Mouse (Mus musculus): ENCODE results near the gene Arl6ip5. TPM values are rescaled to one million over a fixed set of nuclear protein-coding genes. Genes with fewer than 3 reads are reported as not detected.

The Arl6ip5 gene
- 165 TPM for polyA plus RNA-seq (2021)

DNA sequence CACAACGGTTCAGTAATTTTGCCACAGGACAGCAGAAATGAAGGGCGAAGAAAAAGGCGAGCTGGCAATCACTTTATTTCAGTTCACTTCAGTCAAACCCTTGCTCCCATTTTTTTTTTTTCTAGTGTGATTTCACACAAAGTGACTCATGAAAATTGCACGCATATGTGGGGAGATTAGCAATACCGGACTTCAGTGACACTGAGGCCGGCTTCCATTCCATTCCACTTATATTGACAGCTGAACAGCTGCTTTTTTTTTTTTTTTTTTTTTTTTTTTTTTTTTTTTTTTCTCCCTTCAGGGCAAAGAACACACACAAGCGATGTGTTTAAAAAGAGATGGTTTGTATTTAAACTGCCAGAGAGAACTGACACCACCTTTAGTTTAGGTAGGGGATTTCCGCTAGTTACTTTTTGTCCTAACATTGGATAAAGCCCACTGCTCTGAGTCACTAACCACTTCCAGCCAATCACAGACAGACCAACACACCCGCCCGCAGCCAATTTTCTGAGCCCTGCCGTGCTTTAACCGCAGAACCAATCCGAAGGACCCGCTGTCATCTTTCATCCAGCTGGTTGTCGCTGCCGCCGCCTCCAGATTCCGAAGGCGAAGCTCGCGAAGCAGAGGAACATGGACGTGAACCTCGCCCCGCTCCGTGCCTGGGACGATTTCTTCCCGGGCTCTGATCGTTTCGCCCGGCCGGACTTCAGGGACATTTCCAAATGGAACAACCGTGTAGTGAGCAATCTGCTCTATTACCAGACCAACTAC is at the start of gene Arl6ip5:
Gene Arl6ip5, plus strand, starts transcription at position 499 of the 771 bp plus-strand sequence.
- no peak for TF ChIP-seq CTCF (IDR thresholded peaks at IDR 0.05)
- CTCF ChIA-PET = interaction anchor here (0.9 to 3.4 kb wide), 7 partner anchors 9 to 206 kb away, joined by 3 to 11 read pairs (median 3); no protein-coding TSS in a partner anchor
- in situ Hi-C loops (cut with MboI; ENCODE audit: low pct_unique_long_range_greater_than_20kb) = no loop called here
- ATAC-seq (peak; percentile 87), DNase-seq (ENCODE audit: low read depth, low spot score) (no peak)
- H3K27me3 ChIP-seq = no peaks in the 10 kb centered on the region
- POLR2A ChIA-PET = interaction anchor here (1.0 to 1.2 kb wide), 2 partner anchors 31 to 33 kb away, joined by 3 to 4 read pairs; partner anchors contain the start of gene Tmf1

DNA sequence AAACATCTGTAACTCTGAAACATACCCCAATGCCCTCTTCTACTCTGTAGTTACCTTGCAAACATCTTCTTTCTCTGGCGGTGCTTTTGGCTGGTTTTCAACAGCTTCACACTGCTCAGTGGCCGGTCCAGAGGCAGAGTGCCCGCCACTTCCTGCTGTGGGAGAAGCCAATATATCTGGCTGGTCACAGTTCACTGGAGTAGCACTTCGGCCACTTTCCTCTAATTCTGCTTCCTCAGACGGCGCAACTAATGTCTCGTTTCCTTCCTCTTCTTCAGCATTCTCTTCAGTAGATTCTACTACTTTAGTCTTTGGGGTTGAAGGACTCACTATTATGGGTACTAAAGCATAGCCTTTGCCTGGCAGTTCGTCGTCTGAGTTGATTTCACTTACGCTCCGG is 34.8 kb upstream of the Arl6ip5 start:
- ChIA-PET CTCF (interaction anchor here (0.6 to 1.1 kb wide), 2 partner anchors 25 to 1166 kb away, joined by 3 to 4 read pairs; no protein-coding TSS in a partner anchor), POLR2A (no interaction called here)
- TF ChIP-seq CTCF (IDR thresholded peaks at IDR 0.05) = no peak
- in situ Hi-C loops (cut with MboI; ENCODE audit: low pct_unique_long_range_greater_than_20kb) = no loop called here
- no peaks in the 10 kb centered on the region for H3K27me3 ChIP-seq
- ATAC-seq (no peak), DNase-seq (ENCODE audit: low read depth, low spot score) (no peak)

DNA sequence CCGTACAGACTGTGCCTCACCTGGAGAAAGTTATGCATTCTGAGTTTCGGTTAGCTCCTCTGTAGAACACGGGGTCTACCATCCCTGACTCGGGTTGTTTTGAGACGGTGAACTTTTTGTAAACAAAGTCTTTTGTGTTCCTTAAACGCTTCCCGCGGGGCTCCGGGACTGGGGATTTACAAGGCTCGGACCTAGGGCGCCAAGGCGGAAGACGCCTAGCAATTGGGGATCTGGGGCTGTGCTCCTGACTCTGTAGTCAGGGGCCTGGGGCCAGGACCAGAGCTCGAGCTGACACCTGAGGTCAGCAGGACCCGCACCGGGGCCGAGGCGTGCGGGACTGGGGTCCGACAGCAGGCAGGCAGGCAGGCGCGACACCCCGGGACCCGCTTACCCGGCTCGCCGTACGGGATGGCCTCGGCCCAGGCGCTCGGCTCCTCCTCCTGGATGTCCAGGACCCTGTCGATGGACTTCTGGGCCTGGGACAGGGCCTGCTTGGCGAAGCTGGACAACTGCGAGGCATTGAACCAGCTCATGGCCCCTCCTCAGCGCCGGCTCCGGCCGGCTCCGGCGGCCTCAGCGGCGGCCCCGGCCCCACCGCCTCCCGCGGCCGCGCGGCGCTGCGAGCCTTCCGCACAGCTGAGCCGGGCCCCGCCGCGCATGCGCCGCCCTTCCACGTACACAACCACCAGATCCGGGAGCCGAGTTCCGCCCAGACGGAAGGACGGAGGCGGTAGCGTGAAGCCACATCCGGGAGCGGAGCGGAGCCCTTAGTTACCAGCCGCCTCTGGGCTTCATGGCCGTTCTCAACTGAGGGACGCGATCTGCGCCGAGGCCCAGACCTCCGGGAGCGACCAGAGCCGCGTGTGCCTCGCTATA is 31.8 kb upstream of the Arl6ip5 start, which contains the start of gene Tmf1:
Gene Tmf1, minus strand, starts transcription at position 632 of the 876 bp plus-strand sequence.
- H3K27me3 ChIP-seq = no peaks in the 10 kb centered on the region
- CTCF ChIA-PET = interaction anchor here (1.0 to 2.7 kb wide), 6 partner anchors 10 to 236 kb away, joined by 3 to 11 read pairs (median 4); no protein-coding TSS in a partner anchor
- ATAC-seq (peak; percentile 95), DNase-seq (ENCODE audit: low read depth, low spot score) (peak; percentile 84)
- TF ChIP-seq CTCF (IDR thresholded peaks at IDR 0.05) = no peak
- POLR2A ChIA-PET = interaction anchor here (0.9 to 1.8 kb wide), 4 partner anchors 27 to 32 kb away, joined by 3 to 4 read pairs (median 4); partner anchors contain the start of gene Arl6ip5
- in situ Hi-C loops (cut with MboI; ENCODE audit: low pct_unique_long_range_greater_than_20kb) = no loop called here

GRCm38 (mm10) chr6:97179367-97179828 is 31.1 kb upstream of the Arl6ip5 start:
- no peak for TF ChIP-seq CTCF (IDR thresholded peaks at IDR 0.05)
- in situ Hi-C loops (cut with MboI; ENCODE audit: low pct_unique_long_range_greater_than_20kb) = no loop called here
- ATAC-seq (peak; percentile 75), DNase-seq (ENCODE audit: low read depth, low spot score) (peak; percentile 54)
- POLR2A ChIA-PET = interaction anchor here (0.9 to 1.4 kb wide), 3 partner anchors 9 to 31 kb away, joined by 3 read pairs; partner anchors contain the start of gene Arl6ip5
- CTCF ChIA-PET = interaction anchor here (0.8 to 2.7 kb wide), 4 partner anchors 11 to 132 kb away, joined by 3 to 11 read pairs (median 6); no protein-coding TSS in a partner anchor
- no peaks in the 10 kb centered on the region for H3K27me3 ChIP-seq

DNA sequence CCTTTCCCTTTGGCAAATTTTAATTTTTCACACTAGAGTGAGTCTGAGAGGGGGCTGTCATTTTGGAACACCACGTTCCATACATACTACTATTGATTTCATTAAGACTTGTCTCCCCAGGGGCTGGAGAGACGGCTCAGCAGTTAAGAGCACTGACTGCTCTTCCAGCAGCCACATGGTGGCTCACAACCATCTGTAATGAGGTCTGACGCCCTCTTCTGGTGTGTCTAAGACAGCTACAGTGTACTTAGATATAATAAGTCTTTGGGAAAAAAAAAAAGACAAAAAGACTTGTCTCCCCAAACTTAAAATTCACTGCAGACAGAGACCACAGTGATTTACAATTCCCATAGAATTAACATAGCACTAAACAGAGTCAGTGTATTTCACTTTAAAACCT is 10.1 kb upstream of the Arl6ip5 start:
- DNase-seq (ENCODE audit: low read depth, low spot score) = no peak
- in situ Hi-C loops (cut with MboI; ENCODE audit: low pct_unique_long_range_greater_than_20kb) = no loop called here
- no peaks in the 10 kb centered on the region for H3K27me3 ChIP-seq
- ChIA-PET CTCF (no interaction called here), POLR2A (no interaction called here)
- no peak for ATAC-seq
- TF ChIP-seq CTCF (IDR thresholded peaks at IDR 0.05) = peak; percentile 39

DNA sequence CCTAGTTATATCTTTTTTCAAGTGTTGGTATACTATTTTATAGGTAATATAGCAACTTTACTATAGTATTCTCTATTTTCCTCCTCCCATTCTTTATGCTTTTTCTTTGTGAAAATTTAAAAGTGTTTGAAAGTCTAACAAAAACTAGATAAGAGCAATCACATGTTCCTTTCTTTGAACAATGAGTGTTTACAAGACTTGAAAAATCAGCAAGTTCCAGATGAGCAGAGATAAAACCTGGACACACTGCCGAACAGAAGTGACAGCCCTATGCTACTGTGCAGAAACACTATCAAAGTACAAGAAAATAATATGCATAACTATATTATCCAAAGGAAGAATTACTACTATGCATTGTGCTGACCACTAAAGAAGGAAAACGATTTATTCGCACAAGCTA is 8.0 kb upstream of the Arl6ip5 start:
- CTCF ChIA-PET = no interaction called here
- no peak for ATAC-seq
- TF ChIP-seq CTCF (IDR thresholded peaks at IDR 0.05) = no peak

GRCm38 (mm10) chr6:97204252-97204869 is 6.1 kb upstream of the Arl6ip5 start:
- ChIA-PET CTCF (no interaction called here), POLR2A (interaction anchor here (0.8 to 1.3 kb wide), 3 partner anchors 11 to 27 kb away, joined by 3 to 7 read pairs (median 3); no protein-coding TSS in a partner anchor)
- in situ Hi-C loops (cut with MboI; ENCODE audit: low pct_unique_long_range_greater_than_20kb) = no loop called here
- ATAC-seq = no peak
- no peak for DNase-seq (ENCODE audit: low read depth, low spot score)
- TF ChIP-seq CTCF (IDR thresholded peaks at IDR 0.05) = no peak
- no peaks in the 10 kb centered on the region for H3K27me3 ChIP-seq

More for the DNA sequence above, 8.0 kb upstream of the Arl6ip5 start:
- in situ Hi-C loops (cut with MboI; ENCODE audit: low pct_unique_long_range_greater_than_20kb) = no loop called here
- POLR2A ChIA-PET = no interaction called here
- H3K27me3 ChIP-seq = no peaks in the 10 kb centered on the region
- DNase-seq (ENCODE audit: low read depth, low spot score) = no peak

DNA sequence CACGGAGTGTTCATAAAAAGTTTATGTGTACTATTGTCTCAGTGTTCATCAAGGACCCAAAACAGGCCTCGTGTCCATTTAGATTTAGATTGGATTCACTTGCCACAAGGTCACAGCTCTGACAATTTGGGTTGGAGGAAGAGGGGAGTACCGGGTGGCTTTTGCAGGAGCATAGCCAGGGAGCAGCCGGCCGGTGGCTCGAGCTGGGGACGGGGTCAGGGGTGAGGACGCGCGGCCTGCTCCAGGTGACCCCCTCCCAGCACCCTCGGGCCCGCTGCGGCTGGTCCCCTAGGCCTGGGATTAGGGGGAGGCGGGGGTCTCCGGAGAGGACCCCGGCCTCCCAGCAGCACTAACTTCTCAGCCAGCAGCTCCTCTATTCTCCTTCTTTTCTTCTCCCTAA is 5.5 kb upstream of the Arl6ip5 start:
- DNase-seq (ENCODE audit: low read depth, low spot score) = no peak
- no peak for ATAC-seq
- CTCF ChIA-PET = interaction anchor here (0.7 kb wide), 1 partner anchor 46 kb away, joined by 3 read pairs; no protein-coding TSS in a partner anchor
- H3K27me3 ChIP-seq = no peaks in the 10 kb centered on the region
- in situ Hi-C loops (cut with MboI; ENCODE audit: low pct_unique_long_range_greater_than_20kb) = no loop called here
- POLR2A ChIA-PET = interaction anchor here (0.8 to 1.3 kb wide), 3 partner anchors 12 to 28 kb away, joined by 3 to 7 read pairs (median 3); no protein-coding TSS in a partner anchor
- TF ChIP-seq CTCF (IDR thresholded peaks at IDR 0.05) = no peak

GRCm38 (mm10) chr6:97205439-97205885 is 5.0 kb upstream of the Arl6ip5 start, which contains the start of gene Uba3:
Gene Uba3, minus strand, starts transcription at chr6:97205647.
- DNase-seq (ENCODE audit: low read depth, low spot score) (peak; percentile 86), ATAC-seq (peak; percentile 98)
- CTCF ChIA-PET = interaction anchor here (0.7 kb wide), 1 partner anchor 46 kb away, joined by 3 read pairs; no protein-coding TSS in a partner anchor
- H3K27me3 ChIP-seq = no peaks in the 10 kb centered on the region
- in situ Hi-C loops (cut with MboI; ENCODE audit: low pct_unique_long_range_greater_than_20kb) = no loop called here
- POLR2A ChIA-PET = interaction anchor here (0.8 to 1.3 kb wide), 3 partner anchors 12 to 28 kb away, joined by 3 to 7 read pairs (median 3); no protein-coding TSS in a partner anchor
- no peak for TF ChIP-seq CTCF (IDR thresholded peaks at IDR 0.05)
